Mouse (Mus musculus): Measurements from ENCODE around the gene Olfr1224-ps1. TPM values are rescaled to one million over a fixed set of nuclear protein-coding genes. Genes with fewer than 3 reads are reported as not detected.
"Not testable (repeated sequence)": the region's sequence is repeated elsewhere in the genome, so short reads cannot be mapped to it uniquely, and the experiment has no call there.

Gene Olfr1224-ps1
- not detected in 2 replicates for polyA plus RNA-seq (2014; fragmentation: Nextera tagmentation; extraction: Ambion mirVana)

DNA sequence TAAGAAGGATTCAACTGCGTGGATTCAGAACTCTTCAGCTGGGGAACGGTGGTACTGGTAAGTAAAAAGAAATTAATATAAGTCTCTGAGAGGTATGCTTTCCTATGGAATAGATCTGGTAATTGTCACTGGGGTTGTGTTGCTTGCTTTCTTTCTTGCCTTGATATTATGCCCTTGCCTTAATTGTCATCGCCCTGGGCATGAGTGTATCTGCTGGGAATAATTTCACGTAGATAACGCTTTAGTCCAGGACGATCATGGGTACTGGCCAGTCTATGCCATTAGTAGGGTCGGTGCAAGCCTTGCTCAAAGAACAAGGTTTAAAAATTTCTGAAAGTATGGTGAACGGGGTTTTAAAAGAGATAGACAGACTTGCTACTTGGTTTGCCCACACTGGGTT is at the start of gene Olfr1224-ps1:
Gene Olfr1224-ps1 (minus strand): TSS at position 101 of the 400 bp plus-strand sequence.
- not testable (repeated sequence) for H3K4me2 ChIP-seq (ENCODE audit: low read length); H3K9me3 ChIP-seq (ENCODE audit: control insufficient read depth, low read length)
- WGBS = 91% methylated on average over 8 of the region's 8 CpGs

DNA sequence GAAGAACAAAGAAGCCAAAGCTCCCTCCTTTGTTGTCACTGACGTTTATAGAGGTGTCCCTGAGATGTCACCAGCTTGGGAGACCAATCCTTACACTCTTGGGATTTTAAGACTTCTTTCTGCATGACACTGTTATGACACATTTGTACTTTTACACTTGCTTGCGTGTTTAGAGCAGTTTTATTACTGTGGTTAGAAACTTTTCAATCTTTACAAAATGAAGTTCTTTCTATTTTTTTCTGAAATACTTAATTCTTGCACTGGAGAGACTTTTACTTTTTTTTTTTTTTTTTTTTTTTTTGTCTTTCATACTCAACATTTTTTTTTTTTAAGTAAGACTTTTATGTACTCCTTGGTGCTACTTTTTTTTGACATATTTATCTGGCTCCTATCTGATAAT is 36.1 kb upstream of the Olfr1224-ps1 start, which contains the start of gene Olfr1226:
Gene Olfr1226 (minus strand): TSS at position 101 of the 400 bp plus-strand sequence.
- no peak within 1 kb of the TSS for H3K9ac ChIP-seq (ENCODE audit: low read length)
- H3K4me2 ChIP-seq (ENCODE audit: low read length) = no peak within 1 kb of the TSS
- H3K9me3 ChIP-seq (ENCODE audit: control insufficient read depth, low read length) = no peaks in the 10 kb centered on the region
- H3K27me3 ChIP-seq (ENCODE audit: control insufficient read depth, insufficient read depth, low read length) = no peaks in the 10 kb centered on the region
- ATAC-seq (ENCODE audit: insufficient number of reproducible peaks, insufficient read depth, low FRiP score, low read depth) = no peak
- no peak within 1 kb of the TSS for H3K27ac ChIP-seq (replicated peaks in 1 of 2; ENCODE audit: control insufficient read depth in 1 of 2, insufficient read depth in 1 of 2, low read depth in 2 of 2, low read length in 2 of 2)
- no peaks in the 10 kb centered on the region for H3K4me1 ChIP-seq (ENCODE audit: control insufficient read depth in 2 of 2, insufficient read depth in 2 of 2, low read length in 2 of 2)
- H3K4me3 ChIP-seq (ENCODE audit: control insufficient read depth in 1 of 2, insufficient read depth in 1 of 2, low read depth in 1 of 2, low read length in 2 of 2) = no peak within 1 kb of the TSS
- WGBS = 59% methylated on average over 2 of the region's 2 CpGs
- H3K36me3 ChIP-seq (ENCODE audit: control insufficient read depth, insufficient read depth, low read length) = no peaks in the 10 kb centered on the region

More for the DNA sequence above, at the start of gene Olfr1224-ps1:
- H3K36me3 ChIP-seq (ENCODE audit: control insufficient read depth, insufficient read depth, low read length); H3K27ac ChIP-seq (replicated peaks in 1 of 2; ENCODE audit: control insufficient read depth in 1 of 2, insufficient read depth in 1 of 2, low read depth in 2 of 2, low read length in 2 of 2); H3K27me3 ChIP-seq (ENCODE audit: control insufficient read depth, insufficient read depth, low read length); H3K4me1 ChIP-seq (ENCODE audit: control insufficient read depth in 2 of 2, insufficient read depth in 2 of 2, low read length in 2 of 2); ATAC-seq (ENCODE audit: insufficient number of reproducible peaks, insufficient read depth, low FRiP score, low read depth); H3K4me3 ChIP-seq (ENCODE audit: control insufficient read depth in 1 of 2, insufficient read depth in 1 of 2, low read depth in 1 of 2, low read length in 2 of 2); H3K9ac ChIP-seq (ENCODE audit: low read length): not testable (repeated sequence)

DNA sequence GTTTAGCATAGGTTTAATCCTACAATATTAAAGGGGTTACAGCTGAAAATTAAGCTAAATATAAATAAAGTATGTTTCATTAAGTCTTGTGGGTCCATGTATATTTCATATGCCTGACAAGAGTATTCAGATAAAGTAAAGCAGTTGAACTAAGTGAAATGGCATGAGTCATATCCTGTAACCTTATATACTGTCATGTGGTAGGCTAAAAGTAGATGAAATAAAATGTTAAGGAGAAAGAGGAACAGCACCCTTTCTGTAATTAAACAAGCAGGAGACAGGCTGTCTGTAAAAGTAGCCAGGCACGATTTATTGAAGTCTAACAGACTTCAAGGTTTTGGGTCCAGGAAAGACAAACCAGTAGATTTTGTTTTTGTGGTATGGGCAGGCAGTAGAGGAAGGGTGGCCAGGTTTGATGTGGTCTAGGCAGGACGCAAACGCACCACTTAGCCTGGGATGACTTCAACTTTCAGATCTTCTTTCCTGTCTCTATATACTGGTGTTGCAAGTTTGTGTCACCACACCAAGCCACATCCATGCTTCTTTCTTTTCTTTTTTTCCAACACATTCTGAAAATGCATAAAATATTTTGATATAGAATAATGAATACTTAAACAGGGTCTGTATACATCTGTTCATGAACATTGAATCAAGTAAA is 32.6 kb upstream of the Olfr1224-ps1 start:
- WGBS = 76% methylated on average over 3 of the region's 3 CpGs
- Histone ChIP-seq H3K4me1 (ENCODE audit: control insufficient read depth in 2 of 2, insufficient read depth in 2 of 2, low read length in 2 of 2) (no peaks in the 10 kb centered on the region), H3K4me2 (ENCODE audit: low read length) (no peak overlapping the region), H3K27me3 (ENCODE audit: control insufficient read depth, insufficient read depth, low read length) (no peaks in the 10 kb centered on the region), H3K9me3 (ENCODE audit: control insufficient read depth, low read length) (no peaks in the 10 kb centered on the region), H3K4me3 (ENCODE audit: control insufficient read depth in 1 of 2, insufficient read depth in 1 of 2, low read depth in 1 of 2, low read length in 2 of 2) (no peak overlapping the region), H3K27ac (replicated peaks in 1 of 2; ENCODE audit: control insufficient read depth in 1 of 2, insufficient read depth in 1 of 2, low read depth in 2 of 2, low read length in 2 of 2) (no peak overlapping the region), H3K9ac (ENCODE audit: low read length) (no peak overlapping the region), H3K36me3 (ENCODE audit: control insufficient read depth, insufficient read depth, low read length) (no peaks in the 10 kb centered on the region)
- ATAC-seq (ENCODE audit: insufficient number of reproducible peaks, insufficient read depth, low FRiP score, low read depth) = no peak

DNA sequence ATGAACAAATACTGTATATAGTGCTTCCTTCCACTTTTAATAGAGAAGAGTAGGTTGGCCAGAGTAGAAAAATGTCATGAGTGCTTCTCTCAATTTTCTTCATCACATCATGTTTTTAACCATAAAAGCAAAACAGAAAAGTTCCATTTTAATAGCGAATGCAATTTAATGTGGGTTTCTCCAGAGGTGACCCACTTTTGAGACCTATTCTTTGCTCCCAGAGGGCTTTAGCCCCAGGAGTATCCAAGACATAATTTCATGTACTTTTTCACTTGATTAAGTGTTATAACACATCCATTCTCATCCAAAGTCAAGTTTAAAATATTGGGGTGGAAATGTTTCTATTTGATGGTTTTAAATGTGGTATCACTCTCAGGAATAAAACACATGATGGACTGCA is 10.7 kb upstream of the Olfr1224-ps1 start, which contains the start of gene Olfr1225:
Gene Olfr1225 (minus strand): TSS at position 101 of the 400 bp plus-strand sequence.
- no peak for ATAC-seq (ENCODE audit: insufficient number of reproducible peaks, insufficient read depth, low FRiP score, low read depth)
- H3K4me3 ChIP-seq (ENCODE audit: control insufficient read depth in 1 of 2, insufficient read depth in 1 of 2, low read depth in 1 of 2, low read length in 2 of 2) = no peak within 1 kb of the TSS
- WGBS = 89% methylated on average over 1 of the region's 1 CpGs
- no peaks in the 10 kb centered on the region for H3K9me3 ChIP-seq (ENCODE audit: control insufficient read depth, low read length)
- no peaks in the 10 kb centered on the region for H3K36me3 ChIP-seq (ENCODE audit: control insufficient read depth, insufficient read depth, low read length)
- no peaks in the 10 kb centered on the region for H3K4me1 ChIP-seq (ENCODE audit: control insufficient read depth in 2 of 2, insufficient read depth in 2 of 2, low read length in 2 of 2)
- H3K27ac ChIP-seq (replicated peaks in 1 of 2; ENCODE audit: control insufficient read depth in 1 of 2, insufficient read depth in 1 of 2, low read depth in 2 of 2, low read length in 2 of 2) = no peak within 1 kb of the TSS
- no peak within 1 kb of the TSS for H3K9ac ChIP-seq (ENCODE audit: low read length)
- no peaks in the 10 kb centered on the region for H3K27me3 ChIP-seq (ENCODE audit: control insufficient read depth, insufficient read depth, low read length)
- H3K4me2 ChIP-seq (ENCODE audit: low read length) = no peak within 1 kb of the TSS

DNA sequence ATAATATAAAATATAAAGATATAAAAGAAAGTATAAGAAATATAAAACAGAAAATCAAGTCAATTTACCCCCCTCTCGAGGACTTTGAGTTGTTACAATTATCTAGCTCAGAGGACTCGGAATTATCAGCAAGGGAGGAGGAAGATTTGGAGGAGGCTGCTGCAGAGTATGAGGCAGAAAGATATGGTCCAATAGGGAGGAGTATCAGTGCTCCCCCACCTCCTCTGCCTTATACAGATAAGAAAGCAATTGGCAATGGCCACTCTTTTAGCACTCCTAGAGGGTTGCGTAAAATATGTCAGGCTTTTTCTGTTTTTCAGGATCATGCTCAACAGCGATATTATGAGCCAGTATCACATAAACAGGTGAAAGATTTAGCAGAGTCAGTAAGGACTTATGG is 820 bp upstream of the Olfr1224-ps1 start:
- H3K36me3 ChIP-seq (ENCODE audit: control insufficient read depth, insufficient read depth, low read length); H3K9ac ChIP-seq (ENCODE audit: low read length); H3K4me1 ChIP-seq (ENCODE audit: control insufficient read depth in 2 of 2, insufficient read depth in 2 of 2, low read length in 2 of 2); H3K4me3 ChIP-seq (ENCODE audit: control insufficient read depth in 1 of 2, insufficient read depth in 1 of 2, low read depth in 1 of 2, low read length in 2 of 2); H3K4me2 ChIP-seq (ENCODE audit: low read length); H3K9me3 ChIP-seq (ENCODE audit: control insufficient read depth, low read length); H3K27me3 ChIP-seq (ENCODE audit: control insufficient read depth, insufficient read depth, low read length); ATAC-seq (ENCODE audit: insufficient number of reproducible peaks, insufficient read depth, low FRiP score, low read depth); H3K27ac ChIP-seq (replicated peaks in 1 of 2; ENCODE audit: control insufficient read depth in 1 of 2, insufficient read depth in 1 of 2, low read depth in 2 of 2, low read length in 2 of 2): not testable (repeated sequence)
- 77% methylated on average over 4 of the region's 4 CpGs for WGBS

DNA sequence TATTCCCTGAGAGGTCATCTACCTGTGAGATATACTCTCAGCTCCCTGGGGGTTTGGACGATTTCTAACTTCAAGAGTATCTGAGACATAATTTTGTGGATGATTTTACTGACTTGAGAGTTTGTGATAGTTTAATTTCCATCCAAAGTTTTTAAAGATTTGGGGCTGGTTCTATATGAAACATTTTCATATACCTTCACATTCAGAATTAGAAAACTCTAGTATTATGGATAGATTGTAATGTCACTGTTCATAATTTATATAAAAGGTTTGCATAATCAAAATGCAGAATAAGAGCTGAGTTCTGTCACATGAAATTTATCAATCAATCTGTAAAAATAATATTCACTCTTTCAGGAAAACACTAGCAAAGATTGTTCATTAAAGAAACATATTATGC is 12.4 kb downstream of the Olfr1224-ps1 start, which contains the start of gene Olfr1223:
Gene Olfr1223 (minus strand): TSS at position 101 of the 400 bp plus-strand sequence.
- Histone ChIP-seq H3K4me2 (ENCODE audit: low read length) (no peak within 1 kb of the TSS), H3K9me3 (ENCODE audit: control insufficient read depth, low read length) (no peaks in the 10 kb centered on the region), H3K27ac (replicated peaks in 1 of 2; ENCODE audit: control insufficient read depth in 1 of 2, insufficient read depth in 1 of 2, low read depth in 2 of 2, low read length in 2 of 2) (no peak within 1 kb of the TSS), H3K27me3 (ENCODE audit: control insufficient read depth, insufficient read depth, low read length) (no peaks in the 10 kb centered on the region), H3K4me1 (ENCODE audit: control insufficient read depth in 2 of 2, insufficient read depth in 2 of 2, low read length in 2 of 2) (no peaks in the 10 kb centered on the region), H3K9ac (ENCODE audit: low read length) (no peak within 1 kb of the TSS), H3K4me3 (ENCODE audit: control insufficient read depth in 1 of 2, insufficient read depth in 1 of 2, low read depth in 1 of 2, low read length in 2 of 2) (no peak within 1 kb of the TSS), H3K36me3 (ENCODE audit: control insufficient read depth, insufficient read depth, low read length) (no peaks in the 10 kb centered on the region)
- no peak for ATAC-seq (ENCODE audit: insufficient number of reproducible peaks, insufficient read depth, low FRiP score, low read depth)
- WGBS = 50% methylated on average over 1 of the region's 1 CpGs

DNA sequence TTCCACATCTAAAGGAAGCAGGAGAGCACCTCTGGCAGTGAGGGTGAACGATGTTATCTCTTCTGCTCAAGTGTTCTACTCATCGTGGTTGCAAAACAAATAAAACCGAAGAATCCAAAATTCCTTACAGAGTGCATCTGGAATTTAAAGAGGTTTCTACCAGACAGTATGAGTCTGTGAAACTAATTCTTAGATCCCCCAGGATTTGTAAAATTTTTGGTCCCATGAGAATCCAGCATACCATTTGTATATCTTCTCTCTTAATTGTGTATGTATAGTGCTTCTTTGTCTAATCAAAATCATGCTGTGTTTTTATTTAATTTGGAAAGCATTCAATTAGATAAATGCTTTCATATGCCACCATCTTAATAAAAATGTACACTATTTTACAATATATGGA is 30.9 kb downstream of the Olfr1224-ps1 start, which contains the start of gene Olfr1222:
Gene Olfr1222 (minus strand): TSS at position 101 of the 400 bp plus-strand sequence.
- Histone ChIP-seq H3K9ac (ENCODE audit: low read length) (no peak within 1 kb of the TSS), H3K4me2 (ENCODE audit: low read length) (no peak within 1 kb of the TSS), H3K36me3 (ENCODE audit: control insufficient read depth, insufficient read depth, low read length) (no peaks in the 10 kb centered on the region), H3K9me3 (ENCODE audit: control insufficient read depth, low read length) (no peaks in the 10 kb centered on the region), H3K27ac (replicated peaks in 1 of 2; ENCODE audit: control insufficient read depth in 1 of 2, insufficient read depth in 1 of 2, low read depth in 2 of 2, low read length in 2 of 2) (no peak within 1 kb of the TSS), H3K4me1 (ENCODE audit: control insufficient read depth in 2 of 2, insufficient read depth in 2 of 2, low read length in 2 of 2) (no peaks in the 10 kb centered on the region), H3K4me3 (ENCODE audit: control insufficient read depth in 1 of 2, insufficient read depth in 1 of 2, low read depth in 1 of 2, low read length in 2 of 2) (no peak within 1 kb of the TSS), H3K27me3 (ENCODE audit: control insufficient read depth, insufficient read depth, low read length) (no peaks in the 10 kb centered on the region)
- 12% methylated on average over 3 of the region's 3 CpGs for WGBS
- ATAC-seq (ENCODE audit: insufficient number of reproducible peaks, insufficient read depth, low FRiP score, low read depth) = no peak

DNA sequence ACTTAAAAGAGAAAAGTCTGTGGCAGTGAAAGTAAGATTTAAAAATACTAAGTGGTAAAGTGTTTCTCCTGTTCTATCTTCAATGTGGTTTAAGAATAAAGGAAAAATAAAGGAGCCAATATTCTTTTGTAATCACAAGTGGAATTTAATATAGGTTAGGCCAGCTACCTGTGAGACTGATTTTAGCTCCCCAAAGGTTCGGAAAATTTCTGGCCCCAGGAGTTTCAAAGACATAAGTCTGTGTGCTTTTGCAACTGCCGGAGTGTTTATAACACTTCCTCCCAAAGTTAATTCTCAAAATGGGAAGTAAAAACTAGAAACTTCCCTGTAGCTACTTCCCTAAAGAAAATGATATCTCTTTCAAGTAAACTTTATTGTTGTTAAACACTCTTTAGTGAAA is 46.7 kb downstream of the Olfr1224-ps1 start, which contains the start of gene Olfr1221:
Gene Olfr1221 (minus strand): TSS at position 101 of the 400 bp plus-strand sequence.
- Histone ChIP-seq H3K4me2 (ENCODE audit: low read length) (no peak within 1 kb of the TSS), H3K4me1 (ENCODE audit: control insufficient read depth in 2 of 2, insufficient read depth in 2 of 2, low read length in 2 of 2) (no peaks in the 10 kb centered on the region), H3K4me3 (ENCODE audit: control insufficient read depth in 1 of 2, insufficient read depth in 1 of 2, low read depth in 1 of 2, low read length in 2 of 2) (no peak within 1 kb of the TSS), H3K27me3 (ENCODE audit: control insufficient read depth, insufficient read depth, low read length) (no peaks in the 10 kb centered on the region), H3K9me3 (ENCODE audit: control insufficient read depth, low read length) (no peaks in the 10 kb centered on the region), H3K36me3 (ENCODE audit: control insufficient read depth, insufficient read depth, low read length) (no peaks in the 10 kb centered on the region), H3K27ac (replicated peaks in 1 of 2; ENCODE audit: control insufficient read depth in 1 of 2, insufficient read depth in 1 of 2, low read depth in 2 of 2, low read length in 2 of 2) (no peak within 1 kb of the TSS), H3K9ac (ENCODE audit: low read length) (no peak within 1 kb of the TSS)
- ATAC-seq (ENCODE audit: insufficient number of reproducible peaks, insufficient read depth, low FRiP score, low read depth) = no peak
- WGBS = 76% methylated on average over 2 of the region's 2 CpGs

All from heart, embryonic 14.5 days (tissue).